Mouse (Mus musculus) ovary, postnatal 14 days (tissue): ENCODE results near the gene Park7.

ENCODE experiments used
- DNase-seq: peaks from one replicate; pipeline ENCODE4 v3.0.0; 2022; ENCODE audit warnings: low spot score

The Park7 gene

GRCm38 (mm10) chr4:150914290-150914733, at the start of gene Park7, which contains the start of gene Tnfrsf9:
TSS of gene Park7 (minus strand) at chr4:150914437.
TSS of gene Tnfrsf9 (plus strand) at chr4:150914562.
- DNase-seq = peak; percentile 92

- no peak for DNase-seq
Observed at GRCm38 (mm10) chr4:150963711-150964110, 49.5 kb upstream of the Park7 start.

GRCm38 (mm10) chr4:150962231-150962630, 48.0 kb upstream of the Park7 start:
- no peak for DNase-seq

- no peak for DNase-seq
Observed at GRCm38 (mm10) chr4:150958536-150958935, 44.3 kb upstream of the Park7 start.

GRCm38 (mm10) chr4:150957106-150957458, 42.8 kb upstream of the Park7 start:
- DNase-seq = no peak

GRCm38 (mm10) chr4:150956369-150957105, 42.3 kb upstream of the Park7 start:
- DNase-seq = no peak

GRCm38 (mm10) chr4:150950972-150951371, 36.7 kb upstream of the Park7 start:
- DNase-seq = no peak

GRCm38 (mm10) chr4:150944707-150945106, 30.5 kb upstream of the Park7 start:
- DNase-seq = no peak

GRCm38 (mm10) chr4:150939991-150940651, 25.9 kb upstream of the Park7 start:
- DNase-seq = no peak

- no peak for DNase-seq
Observed at GRCm38 (mm10) chr4:150938063-150938452, 23.8 kb upstream of the Park7 start.

- DNase-seq = no peak
Observed at GRCm38 (mm10) chr4:150937293-150938062, 23.2 kb upstream of the Park7 start.

GRCm38 (mm10) chr4:150933503-150933902, 19.3 kb upstream of the Park7 start:
- DNase-seq = no peak

GRCm38 (mm10) chr4:150927789-150928188, 13.6 kb upstream of the Park7 start:
- DNase-seq = no peak

GRCm38 (mm10) chr4:150926924-150927705, 12.9 kb upstream of the Park7 start:
- DNase-seq = no peak

GRCm38 (mm10) chr4:150925923-150926322, 11.7 kb upstream of the Park7 start:
- DNase-seq = no peak

- DNase-seq = no peak
Observed at GRCm38 (mm10) chr4:150924936-150925335, 10.7 kb upstream of the Park7 start.

GRCm38 (mm10) chr4:150924308-150924707, 10.1 kb upstream of the Park7 start:
- no peak for DNase-seq

- no peak for DNase-seq
Observed at GRCm38 (mm10) chr4:150921206-150921605, 7.0 kb upstream of the Park7 start.

- DNase-seq = no peak
Observed at GRCm38 (mm10) chr4:150917336-150918027, 3.2 kb upstream of the Park7 start.

GRCm38 (mm10) chr4:150915181-150915906, 1.1 kb upstream of the Park7 start:
- DNase-seq = no peak

- DNase-seq = no peak
Observed at GRCm38 (mm10) chr4:150913743-150914142, 494 bp downstream of the Park7 start.
